Mouse (Mus musculus): ENCODE data around the gene Mx1.

GRCm38 (mm10) chr16:97492369-97492768 lies 29.7 kb upstream of the Mx1 start:
- TF ChIP-seq CTCF (IDR thresholded peaks at IDR 0.05; ENCODE audit: borderline replicate concordance, control insufficient read depth, extremely low read depth, insufficient read depth, low read length, poor library complexity): no peak
- no peak for TF ChIP-seq POLR2A (IDR thresholded peaks at IDR 0.05; ENCODE audit: control insufficient read depth, extremely low read depth, insufficient read depth, low read length, poor library complexity)
